ENCODE assay signal across 9 mouse cellular contexts in the genomic region with DNA sequence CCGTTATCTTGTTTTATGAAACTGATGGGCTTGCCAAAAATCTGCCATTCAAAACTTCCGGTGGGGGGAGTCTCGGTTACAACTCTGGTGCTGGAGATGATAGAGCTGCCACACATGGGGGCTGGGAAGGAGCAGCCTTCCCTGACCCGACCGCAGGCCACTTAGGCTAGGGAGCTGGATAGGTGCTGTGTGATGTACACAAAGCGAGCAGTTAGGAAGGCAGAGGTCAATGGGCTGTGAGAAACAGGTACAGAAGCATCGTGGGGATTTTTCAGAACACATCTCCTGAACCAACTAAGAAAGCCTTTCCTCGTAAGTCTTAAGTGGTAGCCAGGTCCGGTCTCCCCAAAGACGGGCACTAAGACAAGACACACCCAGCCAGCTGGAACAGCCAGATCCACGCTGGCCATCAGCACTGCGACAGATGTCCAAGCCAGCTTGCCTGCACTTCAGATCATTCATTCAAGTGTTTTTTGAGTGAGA.
DNase-seq lines count a peak whose midpoint lies in the region; ATAC-seq and TF ChIP-seq lines count a peak whose summit lies in the region.
"Had no signal": no experiment of that assay in that cellular context is flagged by ENCODE, and none has a peak within 500 bp of the region (broad histone marks: within the 10 kb centered on the region; RNA-seq: fewer than 3 reads in every experiment).

No protein-coding gene starts in this region.

- 69% methylated on average over 12 of the region's 12 CpGs for WGBS in forebrain, embryonic 14.5 days
- 88% methylated on average over 12 of the region's 12 CpGs for WGBS in forebrain, embryonic 12.5 days
- 67% methylated on average over 12 of the region's 12 CpGs for WGBS in kidney, embryonic 15.5 days
- 12% methylated on average over 12 of the region's 12 CpGs for WGBS in cerebellum, adult 2 months

- no peaks in the 10 kb centered on the region for H3K36me3 ChIP-seq in forebrain, embryonic 14.5 days (ENCODE audit: control insufficient read depth, insufficient read depth, low read length)
- no peaks in the 10 kb centered on the region for H3K36me3 ChIP-seq in forebrain, embryonic 12.5 days (replicated peaks)
- H3K36me3 ChIP-seq in kidney, embryonic 15.5 days, result no peaks in the 10 kb centered on the region

- H3K9ac ChIP-seq in forebrain, embryonic 14.5 days (ENCODE audit: low read length), result no peak overlapping the region
- H3K9ac ChIP-seq in forebrain, embryonic 12.5 days, result no peak overlapping the region
- no peak overlapping the region for H3K9ac ChIP-seq in kidney, embryonic 15.5 days

- ATAC-seq in forebrain, embryonic 14.5 days, result peak; percentile 24; the same call in 1 of the 2 replicates
- no peak for ATAC-seq in forebrain, embryonic 12.5 days (ENCODE audit: low FRiP score)
- no peak for ATAC-seq in kidney, embryonic 15.5 days (replicated peaks; ENCODE audit: low FRiP score)
- no peak for ATAC-seq in CD4-positive, CD25-positive, alpha-beta regulatory T cell, adult 4 months

- DNase-seq in forebrain, embryonic 14.5 days (ENCODE audit: low spot score), result peak; percentile 72
- peak; percentile 31 for DNase-seq in kidney, postnatal 14 days
- DNase-seq in cerebellum, adult 2 months, result peak; percentile 64 to 75
- DNase-seq in heart, postnatal 4 days, result peak; percentile 17
- DNase-seq in urinary bladder, postnatal 25 days (ENCODE audit: low spot score), result no peak
- DNase-seq: kidney, postnatal 36 days had no signal

- no peaks in the 10 kb centered on the region for H3K27me3 ChIP-seq in forebrain, embryonic 14.5 days (replicated peaks; ENCODE audit: control insufficient read depth, insufficient read depth, low read length)
- H3K27me3 ChIP-seq in forebrain, embryonic 12.5 days, result peaks cover 10% of the 10 kb centered on the region; the same call in 1 of the 2 replicates
- peaks cover 4% of the 10 kb centered on the region; the same call in 1 of the 2 replicates for H3K27me3 ChIP-seq in kidney, embryonic 15.5 days
- H3K27me3 ChIP-seq in cerebellum, adult 2 months (ENCODE audit: control insufficient read depth, insufficient read depth, low read length), result no peaks in the 10 kb centered on the region

- no peaks in the 10 kb centered on the region for H3K9me3 ChIP-seq in forebrain, embryonic 14.5 days (replicated peaks; ENCODE audit: control insufficient read depth, low read length)
- no peaks in the 10 kb centered on the region for H3K9me3 ChIP-seq in forebrain, embryonic 12.5 days
- H3K9me3 ChIP-seq in kidney, embryonic 15.5 days (replicated peaks), result no peaks in the 10 kb centered on the region

- no peak for TF ChIP-seq POLR2A in cerebellum, adult 2 months (IDR thresholded peaks at IDR 0.05; ENCODE audit: borderline replicate concordance, insufficient read depth, low read length)

- H3K4me2 ChIP-seq in forebrain, embryonic 14.5 days (ENCODE audit: low read length), result no peak overlapping the region
- no peak overlapping the region for H3K4me2 ChIP-seq in forebrain, embryonic 12.5 days
- no peak overlapping the region for H3K4me2 ChIP-seq in kidney, embryonic 15.5 days

- no peak overlapping the region for H3K4me3 ChIP-seq in forebrain, embryonic 14.5 days (ENCODE audit: low read depth, low read length)
- no peak overlapping the region for H3K4me3 ChIP-seq in forebrain, embryonic 12.5 days (replicated peaks)
- no peak overlapping the region for H3K4me3 ChIP-seq in kidney, embryonic 15.5 days (replicated peaks)
- no peak overlapping the region for H3K4me3 ChIP-seq in cerebellum, adult 2 months (replicated peaks; ENCODE audit: insufficient read depth, low read depth, low read length)

- no peak for TF ChIP-seq CTCF in cerebellum, adult 2 months (IDR thresholded peaks at IDR 0.05; ENCODE audit: borderline replicate concordance, insufficient read depth, low read depth, low read length)

- H3K4me1 ChIP-seq in forebrain, embryonic 14.5 days (ENCODE audit: control insufficient read depth, insufficient read depth, low read length), result peaks cover 16% of the 10 kb centered on the region
- peaks cover 27% of the 10 kb centered on the region for H3K4me1 ChIP-seq in forebrain, embryonic 12.5 days
- H3K4me1 ChIP-seq in kidney, embryonic 15.5 days, result peaks cover 56% of the 10 kb centered on the region
- H3K4me1 ChIP-seq in cerebellum, adult 2 months (ENCODE audit: control insufficient read depth, insufficient read depth, low read length), result peaks cover 22% of the 10 kb centered on the region

- no peak overlapping the region; the same call in 1 of the 2 replicates for H3K27ac ChIP-seq in forebrain, embryonic 14.5 days (ENCODE audit: low read depth, low read length)
- no peak overlapping the region for H3K27ac ChIP-seq in forebrain, embryonic 12.5 days
- H3K27ac ChIP-seq in kidney, embryonic 15.5 days, result no peak overlapping the region
- H3K27ac ChIP-seq in cerebellum, adult 2 months (ENCODE audit: insufficient read depth, low read length), result peak overlapping the region; percentile 57
